Mouse (Mus musculus) kidney, adult 9 months (tissue): Measurements from ENCODE around the gene Pitpnc1.

Source experiments
- DNase-seq: peaks from one replicate; pipeline ENCODE4 v3.0.0; 2022

The Pitpnc1 gene

GRCm38 (mm10) chr11:107319861-107320260 is 150.6 kb downstream of the Pitpnc1 start:
- peak; percentile 34 for DNase-seq

- DNase-seq = peak; percentile 80
Measured at GRCm38 (mm10) chr11:107317653-107318281, 152.7 kb downstream of the Pitpnc1 start.

GRCm38 (mm10) chr11:107315475-107315874 is 155.0 kb downstream of the Pitpnc1 start:
- no peak for DNase-seq

DNA sequence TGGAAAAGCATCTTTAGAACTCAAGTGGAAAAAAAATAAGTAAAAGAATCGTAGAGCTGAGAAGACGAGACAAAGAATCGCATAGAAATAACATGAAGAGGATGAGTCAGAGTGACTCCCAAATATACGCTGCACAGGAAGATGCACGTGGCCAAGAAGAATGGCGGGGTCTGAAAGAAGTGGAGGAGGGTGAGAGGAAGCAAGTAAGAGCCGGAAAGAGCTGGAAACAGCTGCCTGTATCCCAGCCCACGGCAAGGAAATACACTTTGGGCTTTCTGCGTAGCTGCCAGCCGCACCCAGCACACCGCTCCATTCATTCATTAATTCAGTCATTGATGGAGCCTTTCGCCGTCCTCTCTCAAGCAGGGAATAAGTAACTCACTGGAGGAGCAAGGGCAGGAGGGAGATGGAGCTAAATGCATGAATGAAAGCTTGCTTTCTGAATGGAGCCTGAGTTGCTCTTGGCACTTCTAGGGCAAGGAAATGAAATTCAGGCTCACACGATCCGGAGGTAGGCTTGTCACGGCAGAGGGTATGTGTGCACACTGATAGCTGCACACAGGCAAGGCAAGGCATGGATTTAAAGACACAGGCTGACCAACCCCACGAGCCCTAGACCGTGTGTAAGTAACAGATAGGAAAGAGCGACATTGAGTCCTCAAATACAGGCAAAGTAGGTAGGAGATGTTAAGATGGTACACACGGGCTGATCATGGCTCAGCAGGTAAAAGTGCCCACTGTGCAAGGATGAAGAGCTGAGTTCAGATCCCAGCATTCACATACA is 160.0 kb downstream of the Pitpnc1 start:
- no peak for DNase-seq

DNA sequence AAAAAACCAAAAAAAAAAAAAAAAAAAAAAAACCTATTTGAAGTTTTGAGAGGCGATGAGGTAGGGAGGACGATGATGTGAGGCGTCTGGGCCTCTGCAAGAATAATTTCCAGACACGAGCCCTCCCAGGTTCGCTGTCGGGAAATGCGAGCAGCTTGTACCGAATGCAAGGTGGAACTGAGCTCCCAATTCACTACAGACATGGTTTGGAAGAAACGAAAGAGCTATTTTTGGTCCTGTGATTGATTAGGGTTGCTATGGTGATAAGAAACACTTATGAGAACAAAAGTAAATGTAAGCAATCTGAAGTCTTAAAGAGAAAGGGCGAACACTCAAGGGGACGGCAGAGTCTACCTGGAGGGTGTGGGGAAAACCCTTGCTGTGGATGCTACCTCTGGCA is 164.3 kb downstream of the Pitpnc1 start:
- no peak for DNase-seq

- DNase-seq = no peak
Measured at GRCm38 (mm10) chr11:107302141-107302540, 168.4 kb downstream of the Pitpnc1 start.

DNA sequence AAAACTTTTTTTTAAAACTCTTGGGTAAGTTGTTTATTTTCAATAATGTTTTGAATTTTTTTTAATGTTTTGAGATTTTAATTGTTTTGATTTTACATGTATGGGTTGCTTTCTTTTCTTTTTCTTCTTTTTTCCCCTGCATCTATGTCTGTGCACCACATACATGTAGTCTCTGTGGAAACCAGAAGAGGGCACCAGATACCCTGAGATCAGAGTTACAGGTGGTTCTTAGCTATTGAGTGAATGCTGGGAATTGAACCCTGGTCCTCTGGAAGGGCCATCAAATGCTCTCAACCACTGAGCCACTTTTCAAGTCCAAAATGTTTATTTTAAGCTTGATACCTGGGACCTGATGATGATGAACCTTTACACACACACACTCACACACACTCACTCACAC is 170.3 kb downstream of the Pitpnc1 start:
- DNase-seq = no peak

DNA sequence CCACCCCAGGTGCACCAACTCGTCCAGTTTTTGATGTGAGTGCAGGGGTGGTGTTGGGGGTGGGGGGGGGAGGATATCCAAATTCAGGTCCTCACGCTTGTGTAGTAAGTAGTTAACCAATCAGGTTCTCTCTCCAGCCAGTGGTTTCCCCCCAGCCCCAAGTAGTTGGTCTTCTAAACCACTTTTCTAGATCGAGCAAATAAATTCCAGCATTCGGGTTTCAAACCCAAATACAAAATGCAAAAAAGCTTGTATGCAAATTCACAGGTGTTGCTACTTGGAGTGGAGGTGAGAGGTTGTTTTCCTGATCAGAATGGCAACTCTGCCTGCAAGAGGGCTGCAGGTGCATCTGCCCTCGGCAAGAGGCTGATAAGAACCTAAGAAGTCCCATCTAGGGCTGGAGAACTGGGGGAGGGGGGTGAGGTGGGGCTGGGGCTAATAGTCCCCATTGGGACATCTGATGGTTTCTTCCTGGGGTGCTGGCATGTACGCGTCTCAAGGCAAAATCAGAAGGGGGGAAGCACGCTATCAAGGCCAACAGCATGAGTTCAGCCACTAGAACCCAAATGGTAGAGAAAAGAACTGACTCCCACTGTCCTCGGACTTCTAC is 170.9 kb downstream of the Pitpnc1 start:
- no peak for DNase-seq

DNA sequence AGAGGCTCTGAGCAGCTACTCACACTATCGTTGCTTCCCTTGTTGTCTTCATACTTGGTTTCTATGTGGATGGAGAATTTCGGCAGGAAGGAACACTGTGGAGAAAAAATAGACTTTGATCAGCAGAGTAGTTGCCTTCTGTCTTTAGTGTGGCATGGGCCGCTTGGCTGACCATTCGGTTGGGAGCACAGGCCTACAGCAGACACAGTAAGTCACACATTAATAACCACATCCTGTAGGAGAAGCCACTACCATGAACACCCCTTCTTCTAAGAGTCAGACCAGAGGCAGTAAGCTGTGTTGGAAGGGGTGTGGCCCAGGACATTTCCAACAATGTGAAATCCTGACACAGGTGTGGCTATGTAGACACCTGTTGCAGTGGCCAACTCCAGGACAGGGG is 174.3 kb downstream of the Pitpnc1 start:
- peak; percentile 79 for DNase-seq

- no peak for DNase-seq
Measured at GRCm38 (mm10) chr11:107292036-107292435, 178.5 kb downstream of the Pitpnc1 start.

GRCm38 (mm10) chr11:107288186-107288563 is 182.3 kb downstream of the Pitpnc1 start:
- DNase-seq = no peak

GRCm38 (mm10) chr11:107287215-107288185 is 183.0 kb downstream of the Pitpnc1 start:
- DNase-seq = no peak

DNA sequence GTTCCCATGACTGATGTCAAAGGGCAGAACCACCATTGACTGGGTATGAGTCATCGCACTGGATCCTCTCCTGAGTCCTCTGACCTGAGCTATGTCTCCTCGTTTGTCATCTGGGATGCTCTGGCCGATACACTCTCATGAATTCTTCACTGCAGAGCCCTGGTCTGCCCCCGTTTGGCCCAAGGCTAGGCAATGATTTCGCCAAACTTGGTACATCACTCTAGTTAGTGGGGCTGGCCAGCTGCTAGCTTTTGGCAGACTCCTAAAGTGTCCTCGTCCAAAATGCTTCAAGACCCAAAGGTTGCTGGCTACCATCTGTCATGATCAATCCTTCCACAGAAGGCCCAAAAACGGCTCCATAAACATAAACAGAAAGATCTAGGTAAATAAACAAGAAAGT is 184.8 kb downstream of the Pitpnc1 start:
- DNase-seq = no peak

- DNase-seq = no peak
Measured at GRCm38 (mm10) chr11:107283632-107284031, 186.9 kb downstream of the Pitpnc1 start.

- no peak for DNase-seq
Measured at GRCm38 (mm10) chr11:107282481-107282880, 188.0 kb downstream of the Pitpnc1 start.

DNA sequence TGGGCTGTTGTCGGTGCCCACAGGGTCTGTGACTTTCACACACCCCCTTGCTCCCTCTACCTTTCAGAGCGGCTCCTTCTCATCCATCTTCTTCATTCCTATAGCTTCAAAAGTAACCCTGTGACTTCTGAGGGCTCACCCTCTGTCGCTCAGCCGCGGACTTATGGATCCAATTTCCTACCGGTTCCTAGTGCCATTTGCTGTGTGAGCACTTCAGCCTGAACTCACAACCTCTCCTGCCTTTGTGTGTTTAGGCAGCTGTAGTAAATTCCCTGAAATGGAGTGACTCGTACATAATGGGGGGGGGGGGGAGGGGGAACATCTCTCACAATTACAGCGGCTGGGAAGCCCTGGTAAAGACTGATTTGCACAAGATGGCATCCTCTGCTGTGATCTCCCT is 191.2 kb downstream of the Pitpnc1 start:
- no peak for DNase-seq

DNA sequence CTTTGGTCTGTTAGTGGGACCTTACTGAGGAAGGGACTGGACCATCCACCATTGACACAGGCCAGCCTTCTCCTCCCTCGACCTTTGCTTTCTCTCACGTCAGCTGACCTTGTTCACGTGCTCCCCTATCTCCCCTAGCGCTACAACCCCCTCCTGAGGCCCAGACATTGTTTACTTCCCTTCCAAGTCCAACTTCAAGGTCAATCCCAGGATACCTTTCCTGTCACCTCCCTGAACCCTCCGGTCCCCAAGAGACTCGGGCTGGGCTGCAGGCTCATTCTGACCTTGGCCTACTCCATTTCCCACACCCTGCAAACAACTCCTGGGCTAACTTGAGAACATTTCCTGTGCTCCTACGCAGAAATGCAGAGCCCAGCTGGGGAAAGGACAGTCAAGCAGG is 193.6 kb downstream of the Pitpnc1 start:
- DNase-seq = peak; percentile 87

- DNase-seq = no peak
Measured at GRCm38 (mm10) chr11:107276337-107276736, 194.2 kb downstream of the Pitpnc1 start.

GRCm38 (mm10) chr11:107275902-107276301 is 194.6 kb downstream of the Pitpnc1 start:
- DNase-seq = peak; percentile 85

- peak; percentile 34 for DNase-seq
Measured at GRCm38 (mm10) chr11:107274206-107274605, 196.3 kb downstream of the Pitpnc1 start.

DNA sequence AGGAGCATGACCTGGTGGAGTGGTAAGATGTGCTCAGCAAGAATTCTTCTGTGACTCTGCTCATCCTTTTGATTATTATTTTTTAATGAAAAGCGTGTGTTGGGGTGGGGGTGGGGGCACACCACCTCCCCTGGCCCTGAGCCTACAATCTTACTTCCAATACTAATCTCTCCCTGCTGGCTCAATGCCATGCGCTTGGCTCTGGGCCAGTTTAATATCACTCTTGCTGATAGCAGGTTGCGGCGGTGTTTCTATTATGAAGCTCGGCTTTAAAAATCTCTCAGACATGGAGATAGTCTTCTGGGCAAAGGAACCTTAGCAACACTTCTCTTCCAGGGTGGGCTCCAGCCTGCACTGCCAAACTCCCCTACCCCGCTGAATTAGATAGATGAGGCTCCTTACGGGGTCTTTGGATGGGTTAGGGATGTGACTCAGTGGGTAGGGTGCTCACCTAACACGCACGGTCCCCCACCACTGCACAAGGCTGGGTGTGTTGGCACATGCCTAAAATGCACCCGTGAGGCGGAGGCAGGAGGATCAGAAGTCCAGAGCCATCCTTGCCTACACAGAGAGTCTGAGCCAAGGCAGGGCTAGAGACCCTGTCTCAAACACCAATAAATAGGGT is 198.0 kb downstream of the Pitpnc1 start:
- DNase-seq = no peak

- no peak for DNase-seq
Measured at GRCm38 (mm10) chr11:107270564-107270963, 199.9 kb downstream of the Pitpnc1 start.
